Mouse (Mus musculus) brain, embryonic 14.5 days (tissue): ENCODE measurements around the gene Fam183b.

Experiments used
- CTCF ChIP-seq: fragments of 200-500 bp; IDR thresholded peaks from 2 replicates; pipeline ENCODE4 v1.5.1; 2012; ENCODE audit warnings: inconsistent platforms, mild to moderate bottlenecking, moderate library complexity, borderline replicate concordance; ENCODE audit not compliant: insufficient read depth, insufficient read length; ENCODE audit errors: extremely low read depth
- POLR2A ChIP-seq: fragments of 200-500 bp; IDR thresholded peaks from 2 replicates; pipeline ENCODE4 v1.6.1; 2012; ENCODE audit warnings: mild to moderate bottlenecking, inconsistent platforms, borderline replicate concordance; ENCODE audit not compliant: poor library complexity, insufficient read depth, insufficient read length, severe bottlenecking; ENCODE audit errors: extremely low read depth

GRCm38 (mm10) chr11:58772888-58773287, 28.9 kb downstream of the Fam183b start, which contains the start of gene Olfr315:
- no peak for TF ChIP-seq CTCF
- TF ChIP-seq POLR2A: no peak
